Mouse (Mus musculus) cerebellum, adult 2 months (tissue): Measurements from ENCODE around the gene Mrpl28. TPM values are rescaled to one million over a fixed set of nuclear protein-coding genes. Genes with fewer than 3 reads are reported as not detected.
"Not testable (repeated sequence)": the region's sequence is repeated elsewhere in the genome, so short reads cannot be mapped to it uniquely, and the experiment has no call there.

ENCODE experiments used
- DNase-seq, 2 experiments: peaks; one replicate each; pipeline ENCODE4 v3.0.0; 2021
- H3K27ac ChIP-seq: fragments of 200-500 bp; 2 replicates; pipeline ENCODE4 v1.5.1; 2012; ENCODE audit warnings: low read length, control low read depth, inconsistent platforms; ENCODE audit not compliant: insufficient read depth
- H3K27me3 ChIP-seq: fragments of 200-500 bp; 2 replicates; pipeline ENCODE4 v1.6.1; 2012; ENCODE audit warnings: inconsistent platforms, mild to moderate bottlenecking, low read length, moderate library complexity; ENCODE audit not compliant: control insufficient read depth, insufficient read depth
- H3K4me1 ChIP-seq: fragments of 200-500 bp; 2 replicates; pipeline ENCODE4 v1.6.1; 2011; ENCODE audit warnings: low read length; ENCODE audit not compliant: control insufficient read depth, insufficient read depth
- H3K4me3 ChIP-seq: fragments of 200-500 bp; replicated peaks from 2 replicates; pipeline ENCODE3; 2011; ENCODE audit warnings: mild to moderate bottlenecking, low read depth, low read length, control low read depth; ENCODE audit not compliant: insufficient read depth
- CTCF ChIP-seq: fragments of 200-500 bp; IDR thresholded peaks from 2 replicates; pipeline ENCODE4 v1.5.1; 2011; ENCODE audit warnings: low read depth, mild to moderate bottlenecking, control low read depth, low read length, moderate library complexity, borderline replicate concordance; ENCODE audit not compliant: insufficient read depth
- POLR2A ChIP-seq: fragments of 200-500 bp; IDR thresholded peaks from 2 replicates; pipeline ENCODE4 v1.6.1; 2011; ENCODE audit warnings: low read length, control low read depth, borderline replicate concordance; ENCODE audit not compliant: insufficient read depth
- WGBS: fragments of 180-500 bp; shearing (Covaris S2); methylation state at CpG from one replicate; pipeline ENCODE4 v1.1.7; 2018; 5-methylcytosine and 5-hydroxymethylcytosine counted together
- polyA plus RNA-seq: library from polyadenylated mRNA; depleted of rRNA; stranded (reverse); fragments of >200 nt; gene quantifications from 2 replicates; pipeline ENCODE4 v1.2.3, GENCODE M21; 2012; rRNA removed

The Mrpl28 gene
- polyA plus RNA-seq, 1 experiment: 118 TPM

DNA sequence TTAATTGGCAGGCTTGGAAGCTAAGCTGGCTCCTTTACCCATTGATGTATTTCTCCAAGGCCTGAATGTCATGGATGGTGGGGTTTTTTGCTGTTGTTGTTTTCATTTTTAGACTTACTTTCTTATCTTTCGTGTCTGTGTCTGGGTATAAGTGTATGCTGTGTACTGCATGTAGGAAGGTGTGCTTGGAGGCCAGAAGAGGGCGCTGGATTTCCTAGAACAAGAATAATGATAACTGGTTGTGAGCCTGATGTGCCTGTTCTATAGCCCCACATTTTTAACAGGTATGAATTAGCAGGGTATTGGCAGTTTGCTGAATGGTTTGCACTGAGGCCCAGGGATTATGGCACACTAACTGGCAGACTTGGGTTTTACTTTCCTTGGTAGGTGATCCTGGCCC is 25.8 kb downstream of the Mrpl28 start:
- no peak for DNase-seq
- Histone ChIP-seq H3K4me1 (no peaks in the 10 kb centered on the region), H3K27ac (no peak overlapping the region), H3K27me3 (no peaks in the 10 kb centered on the region), H3K4me3 (no peak overlapping the region)
- WGBS: 86% methylated on average over 2 of the region's 2 CpGs
- TF ChIP-seq POLR2A (no peak), CTCF (no peak)

DNA sequence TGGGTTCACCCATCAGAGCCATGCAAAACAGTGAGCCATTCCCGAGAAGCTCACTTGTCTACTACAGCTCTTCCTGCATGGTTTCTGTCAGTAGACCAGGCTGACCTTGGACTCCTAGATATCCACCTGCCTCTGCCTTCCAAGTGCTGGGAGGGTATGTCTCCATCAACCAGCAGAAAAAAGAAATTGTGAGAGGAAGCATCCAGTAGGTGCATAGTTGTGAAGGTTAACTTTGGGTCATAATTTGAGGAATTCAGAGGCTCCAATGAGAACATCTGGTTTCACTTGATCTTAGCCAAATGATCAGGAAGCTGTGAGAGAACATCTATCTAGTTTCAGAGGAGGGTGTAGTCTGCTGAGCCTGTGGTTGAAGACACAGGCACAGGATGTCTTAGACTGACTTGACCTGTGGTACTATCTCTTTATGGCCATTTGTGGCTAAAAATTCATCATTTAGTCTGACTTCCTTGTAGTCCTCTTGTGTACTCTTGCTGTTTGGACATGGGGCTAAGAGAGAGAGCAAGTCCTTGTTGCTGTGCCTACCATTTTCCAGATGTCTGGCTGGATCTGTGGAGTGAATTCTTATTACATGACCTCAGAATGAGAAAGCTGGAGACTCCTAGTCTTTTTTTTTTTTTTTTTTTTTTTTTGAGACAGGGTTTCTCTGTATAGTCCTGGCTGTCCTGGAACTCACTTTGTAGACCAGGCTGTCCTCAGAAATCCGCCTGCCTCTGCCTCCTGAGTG is 28.8 kb downstream of the Mrpl28 start:
- Histone ChIP-seq H3K27me3 (no peaks in the 10 kb centered on the region), H3K4me1 (no peaks in the 10 kb centered on the region), H3K4me3 (no peak overlapping the region), H3K27ac (no peak overlapping the region)
- TF ChIP-seq CTCF: no peak
- 94% methylated on average over 2 of the region's 2 CpGs for WGBS
- DNase-seq: no peak

DNA sequence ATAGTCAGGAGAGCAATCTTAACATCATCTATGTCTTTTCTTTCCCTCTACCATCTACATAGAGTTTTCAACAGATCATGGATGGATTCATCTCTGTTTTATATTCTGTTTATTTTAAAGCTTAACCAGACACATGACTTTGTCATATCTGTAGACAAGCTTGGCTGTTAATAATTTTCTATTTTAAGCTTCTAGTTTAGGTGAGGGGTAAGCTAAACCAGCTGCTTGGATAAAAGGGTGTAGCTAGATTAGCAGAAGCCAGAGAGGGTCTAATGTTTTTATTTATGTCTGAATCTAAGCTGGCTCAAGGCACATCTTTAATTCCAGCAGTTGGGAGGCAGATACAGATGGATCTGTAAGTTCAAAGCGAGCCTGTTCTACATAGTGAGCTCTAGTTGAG is 39.4 kb downstream of the Mrpl28 start:
- TF ChIP-seq CTCF: no peak
- Histone ChIP-seq H3K4me3 (no peak overlapping the region), H3K4me1 (peaks cover 7% of the 10 kb centered on the region; the same call in 1 of the 2 replicates), H3K27me3 (no peaks in the 10 kb centered on the region), H3K27ac (no peak overlapping the region)
- DNase-seq: no peak
- whole genome bisulfite sequencing: 90% methylated on average over 1 of the region's 1 CpGs

DNA sequence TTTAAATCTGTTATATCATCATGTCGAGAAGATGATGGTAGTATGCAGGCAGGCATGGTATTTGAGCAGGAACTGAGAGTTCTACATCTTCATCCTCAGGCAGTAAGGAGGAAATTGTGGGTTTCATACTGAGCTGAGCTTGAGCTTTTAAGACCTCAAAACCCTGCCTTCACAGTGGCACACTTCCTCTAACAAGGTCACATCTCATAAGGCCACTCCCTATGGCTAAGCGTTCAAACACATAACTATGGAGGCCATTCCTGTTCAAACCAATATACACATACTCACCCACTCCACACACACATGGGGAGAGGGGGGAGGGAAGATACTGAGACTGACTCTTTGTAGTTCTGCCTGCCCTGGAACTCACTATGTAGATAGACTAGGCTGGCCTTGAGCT is 44.7 kb downstream of the Mrpl28 start:
- H3K27me3 ChIP-seq: no peaks in the 10 kb centered on the region
- DNase-seq: no peak
- no peak overlapping the region for H3K4me3 ChIP-seq
- H3K27ac ChIP-seq: no peak overlapping the region
- no peak for TF ChIP-seq POLR2A
- TF ChIP-seq CTCF: no peak
- WGBS: 88% methylated on average over 2 of the region's 2 CpGs
- H3K4me1 ChIP-seq: peaks cover 7% of the 10 kb centered on the region; the same call in 1 of the 2 replicates

DNA sequence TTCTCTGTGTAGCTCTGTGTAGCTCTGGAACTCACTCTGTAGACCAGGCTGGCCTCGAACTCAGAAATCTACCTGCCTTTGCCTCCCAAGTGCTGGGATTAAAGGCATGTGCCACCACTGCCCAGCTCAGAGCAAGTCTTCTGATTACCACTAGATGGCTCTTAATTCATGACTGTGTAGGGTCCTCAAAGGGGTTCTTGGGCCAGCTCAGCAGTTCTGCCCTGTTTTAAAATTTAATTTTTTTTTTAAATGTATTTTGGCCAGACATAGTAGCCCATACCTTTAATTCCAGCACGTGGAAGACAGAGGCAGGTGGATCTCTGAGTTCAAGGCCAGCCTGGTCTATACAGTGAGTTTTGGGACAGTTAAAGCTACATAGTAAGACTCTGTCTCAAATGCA is 51.9 kb downstream of the Mrpl28 start:
- not testable (repeated sequence) for H3K4me3 ChIP-seq, H3K27ac ChIP-seq, DNase-seq, H3K4me1 ChIP-seq, H3K27me3 ChIP-seq
- 84% methylated on average over 2 of the region's 2 CpGs for WGBS

Other genes with a start within 250 kb of the Mrpl28 start
- 110 and 116 TPM in 2 replicates for gene Mettl26, start 248.4 kb upstream of the Mrpl28 start, polyA plus RNA-seq
- gene Wfikkn1, start 242.6 kb upstream of the Mrpl28 start, polyA plus RNA-seq: 0.95 and 1.1 TPM in 2 replicates
- 70.0 and 74.6 TPM in 2 replicates for gene Rab40c, start 203.8 kb upstream of the Mrpl28 start, polyA plus RNA-seq
- gene Pigq, start 178.6 kb upstream of the Mrpl28 start, polyA plus RNA-seq: 170 and 191 TPM in 2 replicates
- gene Nhlrc4, start 178.5 kb upstream of the Mrpl28 start, polyA plus RNA-seq: 1.9 and 2.5 TPM in 2 replicates
- 13.4 and 14.0 TPM in 2 replicates for gene A930017K11Rik, start 170.9 kb upstream of the Mrpl28 start, polyA plus RNA-seq
- 88.7 and 92.8 TPM in 2 replicates for gene Capn15, start 137.7 kb upstream of the Mrpl28 start, polyA plus RNA-seq
- 81.8 and 82.9 TPM in 2 replicates for gene Rab11fip3, start 53.9 kb upstream of the Mrpl28 start, polyA plus RNA-seq
- gene Decr2, start 33.2 kb upstream of the Mrpl28 start, polyA plus RNA-seq: 39.5 and 41.3 TPM in 2 replicates
- 6.2 and 6.7 TPM in 2 replicates for gene Nme4, start 27.9 kb upstream of the Mrpl28 start, polyA plus RNA-seq
- 41.0 and 48.2 TPM in 2 replicates for gene Tmem8, start 10.2 kb upstream of the Mrpl28 start, polyA plus RNA-seq
- 21.3 and 22.8 TPM in 2 replicates for gene Axin1, start 15.2 kb downstream of the Mrpl28 start, polyA plus RNA-seq
- gene Pdia2, start 75.6 kb downstream of the Mrpl28 start, polyA plus RNA-seq: 0.07 and 0.10 TPM in 2 replicates
- gene Rgs11, start 79.5 kb downstream of the Mrpl28 start, polyA plus RNA-seq: 21.1 and 23.0 TPM in 2 replicates
- 59.9 and 80.0 TPM in 2 replicates for gene Arhgdig, start 84.3 kb downstream of the Mrpl28 start, polyA plus RNA-seq
- 30.3 and 34.3 TPM in 2 replicates for gene Fam234a, start 120.7 kb downstream of the Mrpl28 start, polyA plus RNA-seq
- 52.5 and 54.9 TPM in 2 replicates for gene Luc7l, start 129.4 kb downstream of the Mrpl28 start, polyA plus RNA-seq